Mouse (Mus musculus) embryonic facial prominence, embryonic 13.5 days (tissue): ENCODE measurements around the gene Enpp4. TPM values are rescaled to one million over a fixed set of nuclear protein-coding genes. Genes with fewer than 3 reads are reported as not detected.
A peak's percentile ranks its signal among the peaks of the same experiment; 100 is the strongest.

Source experiments
- ATAC-seq: fragments of 200-750 bp; cut with Nextera tagmentation; 2 replicates; pipeline ENCODE4 v1.8.0; 2017; ENCODE audit warnings: low read depth; ENCODE audit not compliant: insufficient number of reproducible peaks, insufficient read depth, low FRiP score, low TSS enrichment
- H3K27ac ChIP-seq: fragments of 300-500 bp; sonication (generic); 2 replicates; pipeline ENCODE4 v1.5.1; 2015; ENCODE audit warnings: moderate library complexity, mild to moderate bottlenecking, inconsistent platforms
- H3K27me3 ChIP-seq: fragments of 300-500 bp; sonication (generic); 2 replicates; pipeline ENCODE4 v1.6.1; 2015; ENCODE audit warnings: mild to moderate bottlenecking, inconsistent platforms
- H3K36me3 ChIP-seq: fragments of 300-500 bp; sonication (generic); 2 replicates; pipeline ENCODE4 v1.6.1; 2015; ENCODE audit warnings: mild to moderate bottlenecking, inconsistent platforms
- H3K4me1 ChIP-seq: fragments of 300-500 bp; sonication (generic); 2 replicates; pipeline ENCODE4 v1.6.1; 2015; ENCODE audit warnings: inconsistent platforms
- H3K4me2 ChIP-seq: fragments of 300-500 bp; sonication (generic); 2 replicates; pipeline ENCODE4 v1.6.1; 2015; ENCODE audit warnings: moderate library complexity, mild to moderate bottlenecking, inconsistent platforms
- H3K4me3 ChIP-seq: fragments of 300-500 bp; sonication (generic); 2 replicates; pipeline ENCODE4 v1.5.1; 2015; ENCODE audit warnings: mild to moderate bottlenecking, inconsistent platforms
- H3K9ac ChIP-seq: fragments of 300-500 bp; sonication (generic); 2 replicates; pipeline ENCODE4 v1.6.1; 2015; ENCODE audit warnings: mild to moderate bottlenecking, inconsistent platforms
- H3K9me3 ChIP-seq: fragments of 300-500 bp; sonication (generic); 2 replicates; pipeline ENCODE4 v1.6.1; 2016; ENCODE audit warnings: inconsistent platforms
- WGBS: fragments of 180-500 bp; shearing (Covaris S2); methylation state at CpG from one replicate; pipeline ENCODE4 v1.1.7; 2015; ENCODE audit warnings: mixed read lengths; 5-methylcytosine and 5-hydroxymethylcytosine counted together
- polyA plus RNA-seq: library from polyadenylated mRNA; unstranded; fragments of >200 nt; fragmentation: Nextera tagmentation; extraction: Ambion mirVana; gene quantifications from 2 replicates; pipeline ENCODE4 v1.2.1, GENCODE M21; 2015

Enpp4 gene
- polyA plus RNA-seq, 1 experiment from 2014 or later, result 3.6 TPM

DNA sequence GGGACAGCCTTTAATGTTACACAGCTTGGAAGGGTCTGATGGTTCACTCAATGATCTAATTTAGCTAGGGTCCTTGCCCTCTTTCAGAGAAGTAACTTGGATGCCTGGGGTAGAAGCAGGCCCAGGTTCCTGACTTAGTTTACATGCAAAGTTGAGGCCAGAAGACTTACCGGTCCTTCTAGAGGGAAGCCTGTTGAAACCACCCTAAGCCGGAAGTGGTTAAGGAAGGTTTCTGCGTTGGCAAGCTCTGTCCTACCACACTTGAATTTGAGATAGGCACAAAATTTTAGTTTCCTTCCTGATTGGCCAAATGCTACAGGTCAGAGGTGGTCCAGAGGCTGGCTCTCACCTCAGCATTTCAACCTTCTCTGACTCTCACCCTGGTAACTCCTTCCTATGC, 17.4 kb downstream of the Enpp4 start:
- Histone ChIP-seq H3K27me3 (no peaks in the 10 kb centered on the region), H3K4me3 (no peak overlapping the region), H3K9ac (no peak overlapping the region), H3K27ac (no peak overlapping the region), H3K9me3 (no peaks in the 10 kb centered on the region), H3K4me1 (no peaks in the 10 kb centered on the region), H3K4me2 (no peak overlapping the region), H3K36me3 (no peaks in the 10 kb centered on the region; the same call in 1 of the 2 replicates)
- 94% methylated on average over 3 of the region's 3 CpGs for WGBS
- no peak for ATAC-seq

DNA sequence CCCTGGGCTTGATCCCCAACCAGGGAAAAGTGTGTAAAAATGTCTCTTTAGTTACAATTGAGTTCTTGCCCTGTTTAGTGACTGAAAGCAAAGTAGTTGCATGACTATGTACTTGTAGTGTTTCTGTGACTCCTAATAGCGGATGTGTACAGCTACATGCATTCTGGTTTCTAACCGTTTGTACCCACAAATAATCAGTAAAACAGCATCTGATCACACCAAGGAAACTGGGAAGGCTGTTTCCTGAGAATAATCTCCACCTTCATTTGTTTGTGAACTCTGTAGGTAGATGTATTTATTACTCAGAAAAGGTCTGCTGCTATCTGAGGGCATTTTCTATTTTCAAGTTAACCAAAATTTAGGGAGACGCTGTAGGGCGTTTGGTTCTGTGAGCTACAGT, 22.5 kb downstream of the Enpp4 start:
- no peak overlapping the region for H3K4me3 ChIP-seq
- H3K4me1 ChIP-seq, result peaks cover 6% of the 10 kb centered on the region
- H3K4me2 ChIP-seq, result no peak overlapping the region
- WGBS, result 85% methylated on average over 4 of the region's 4 CpGs
- no peaks in the 10 kb centered on the region for H3K9me3 ChIP-seq
- no peak for ATAC-seq
- H3K27ac ChIP-seq, result no peak overlapping the region
- no peaks in the 10 kb centered on the region for H3K27me3 ChIP-seq
- H3K9ac ChIP-seq, result no peak overlapping the region
- peaks cover 12% of the 10 kb centered on the region for H3K36me3 ChIP-seq

DNA sequence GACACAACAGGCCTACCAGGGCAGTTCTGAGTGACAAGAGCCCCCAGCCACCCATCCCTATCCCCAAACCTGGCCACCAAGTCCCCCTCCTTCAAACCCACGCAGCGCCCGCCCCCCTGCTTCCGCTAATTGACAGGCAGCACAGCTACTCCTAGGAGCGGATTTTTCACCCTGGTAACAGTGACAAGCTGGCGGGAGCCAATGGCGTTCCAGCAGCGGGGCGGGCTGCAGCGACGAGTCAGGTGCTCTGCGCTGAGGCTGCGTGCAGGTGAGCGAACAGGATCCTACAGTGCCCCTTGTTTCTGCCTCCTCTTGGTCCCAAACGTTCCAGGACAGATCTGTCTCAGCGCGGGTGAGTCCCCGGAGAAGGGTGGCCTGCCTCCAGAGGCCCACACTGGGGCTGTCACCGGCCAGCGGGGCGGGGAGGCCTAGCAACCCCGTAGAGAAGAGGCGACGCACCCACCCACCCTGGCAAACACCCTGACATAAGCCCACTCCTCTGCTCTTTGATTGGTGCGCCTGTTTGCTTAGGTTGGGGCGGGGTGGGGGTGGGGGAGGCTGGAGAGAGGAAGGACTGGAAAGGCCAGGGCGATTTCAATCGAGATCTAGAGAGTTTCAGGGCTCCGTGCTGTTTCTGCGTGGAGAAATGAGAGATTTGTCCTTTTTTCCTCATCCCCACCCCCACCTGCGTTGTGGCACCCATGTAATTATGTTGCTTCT, 26.8 kb downstream of the Enpp4 start, which contains the start of gene Enpp5:
Gene Enpp5, plus strand, starts transcription at position 183 of the 720 bp plus-strand sequence.
- peak within 1 kb of the TSS; percentile 78 for H3K4me2 ChIP-seq
- peak; percentile 91 for ATAC-seq
- H3K4me1 ChIP-seq, result peaks cover 6% of the 10 kb centered on the region
- H3K9ac ChIP-seq, result peak within 1 kb of the TSS; percentile 74
- no peaks in the 10 kb centered on the region for H3K9me3 ChIP-seq
- H3K27ac ChIP-seq, result peak within 1 kb of the TSS; percentile 35
- H3K27me3 ChIP-seq, result no peaks in the 10 kb centered on the region; the same call in 1 of the 2 replicates
- 2% methylated on average over 31 of the region's 31 CpGs for WGBS
- peaks cover 12% of the 10 kb centered on the region for H3K36me3 ChIP-seq
- peak within 1 kb of the TSS; percentile 56 for H3K4me3 ChIP-seq

DNA sequence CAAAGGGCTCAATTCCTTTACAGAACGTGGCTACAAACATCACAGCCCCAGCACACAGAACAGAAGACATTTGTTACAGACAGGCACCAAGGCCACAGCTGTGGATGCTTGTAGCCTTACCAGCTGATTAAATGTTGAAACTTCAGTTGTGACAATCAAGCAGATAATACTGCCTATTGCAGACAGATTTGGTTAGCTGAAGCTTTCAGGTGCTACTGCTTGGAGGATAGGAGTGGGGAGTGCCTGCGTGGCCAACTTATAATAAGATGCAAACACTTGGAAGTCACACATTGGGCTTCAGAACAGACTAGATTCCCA, 27.8 kb downstream of the Enpp4 start:
- Histone ChIP-seq H3K9me3 (no peaks in the 10 kb centered on the region), H3K4me1 (peaks cover 6% of the 10 kb centered on the region), H3K27ac (no peak overlapping the region), H3K36me3 (peaks cover 12% of the 10 kb centered on the region), H3K4me3 (no peak overlapping the region), H3K27me3 (no peaks in the 10 kb centered on the region; the same call in 1 of the 2 replicates), H3K9ac (no peak overlapping the region), H3K4me2 (no peak overlapping the region)
- ATAC-seq, result no peak
- WGBS, result 57% methylated on average over 2 of the region's 2 CpGs

DNA sequence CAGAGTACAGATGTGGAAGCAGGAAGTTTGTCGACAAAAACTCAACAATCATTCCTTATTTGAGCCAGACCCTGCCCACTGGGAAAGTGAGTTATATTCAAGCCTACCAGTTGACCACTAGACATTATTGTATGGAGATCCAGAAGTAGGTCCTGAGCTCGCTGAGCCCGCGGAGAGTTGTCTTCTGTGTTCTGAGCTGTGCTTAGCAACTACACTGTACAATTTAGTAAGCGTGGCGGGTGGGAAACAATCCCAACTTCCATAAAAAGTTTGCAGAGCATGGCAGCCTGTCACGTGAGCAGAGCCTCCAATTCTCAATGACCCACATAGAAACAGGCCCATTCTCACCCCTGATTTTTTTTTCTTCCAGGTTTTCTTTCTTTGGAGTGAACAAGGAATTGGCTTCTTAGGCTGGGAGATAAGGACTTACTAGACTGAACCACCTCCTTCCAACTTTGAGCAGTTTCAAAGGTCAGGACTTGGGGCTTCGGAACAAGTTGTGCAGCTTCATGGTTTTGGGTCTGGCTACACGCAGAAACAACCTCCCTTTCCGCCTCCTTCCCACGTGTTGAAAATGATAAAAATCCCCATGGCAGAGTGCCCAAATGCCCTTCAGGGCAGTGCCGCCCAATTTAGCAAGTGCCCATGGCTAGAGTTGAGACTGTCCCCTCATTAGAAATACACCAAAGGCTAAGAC, 28.3 kb downstream of the Enpp4 start:
- H3K4me3 ChIP-seq, result no peak overlapping the region
- H3K4me2 ChIP-seq, result no peak overlapping the region
- no peak overlapping the region for H3K9ac ChIP-seq
- 83% methylated on average over 12 of the region's 12 CpGs for WGBS
- H3K27ac ChIP-seq, result no peak overlapping the region
- no peaks in the 10 kb centered on the region for H3K9me3 ChIP-seq
- peaks cover 12% of the 10 kb centered on the region for H3K36me3 ChIP-seq
- H3K27me3 ChIP-seq, result no peaks in the 10 kb centered on the region; the same call in 1 of the 2 replicates
- peaks cover 6% of the 10 kb centered on the region for H3K4me1 ChIP-seq
- ATAC-seq, result no peak

DNA sequence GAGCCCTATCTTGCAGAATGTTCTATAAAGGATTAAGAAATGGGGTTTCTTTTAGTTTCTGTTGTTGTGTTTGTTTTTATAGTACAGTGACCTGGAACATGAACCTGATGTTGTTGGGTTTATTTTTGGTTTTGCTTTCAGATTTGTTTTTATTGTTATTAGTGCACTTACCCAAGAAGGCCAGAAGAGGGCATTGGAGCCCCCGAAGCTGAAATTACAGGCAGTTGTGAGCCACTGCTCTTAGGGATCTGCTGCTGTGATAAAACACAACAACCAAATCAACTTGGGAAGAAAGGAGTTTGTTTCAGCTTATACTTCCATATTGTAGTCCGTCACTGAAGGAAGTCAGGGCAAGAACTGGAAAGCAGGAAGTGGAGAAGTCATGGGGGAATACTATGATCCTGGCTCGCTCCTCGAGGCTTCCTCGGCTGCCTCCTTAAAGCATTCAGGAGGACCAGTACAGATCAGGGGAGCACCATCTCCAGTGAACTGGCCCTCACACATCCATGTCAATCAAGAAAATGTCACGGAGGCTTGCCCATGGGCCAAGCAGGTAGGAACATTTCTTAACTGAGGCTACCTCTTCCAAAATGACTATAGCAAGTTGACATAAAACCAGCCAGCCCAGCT, 29.4 kb downstream of the Enpp4 start:
- no peak for ATAC-seq
- peaks cover 3% of the 10 kb centered on the region; the same call in 1 of the 2 replicates for H3K36me3 ChIP-seq
- peaks cover 6% of the 10 kb centered on the region for H3K4me1 ChIP-seq
- H3K9ac ChIP-seq, result no peak overlapping the region
- no peak overlapping the region for H3K27ac ChIP-seq
- WGBS, result 50% methylated on average over 6 of the region's 6 CpGs
- no peak overlapping the region for H3K4me3 ChIP-seq
- H3K9me3 ChIP-seq, result no peaks in the 10 kb centered on the region
- H3K4me2 ChIP-seq, result peak overlapping the region; percentile 3; the same call in 1 of the 2 replicates
- no peaks in the 10 kb centered on the region; the same call in 1 of the 2 replicates for H3K27me3 ChIP-seq

DNA sequence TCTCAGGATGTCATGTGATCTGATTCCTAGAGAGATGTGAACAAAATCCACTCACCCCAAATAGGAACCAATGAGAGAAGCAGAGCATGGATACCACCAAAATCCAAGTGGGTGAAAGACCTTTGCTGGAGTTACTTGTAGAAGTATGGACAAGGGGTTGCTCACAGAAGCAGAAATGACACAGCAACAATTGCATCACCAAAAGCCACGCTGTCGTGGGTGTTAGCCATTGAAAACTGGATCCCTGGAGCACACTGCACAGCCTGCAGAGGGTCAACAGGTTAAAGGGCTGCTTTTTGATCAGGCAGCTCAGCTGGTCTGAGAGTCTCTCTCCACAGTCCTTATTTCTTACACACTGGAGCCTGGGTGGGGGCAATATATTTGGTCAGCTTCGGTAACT, 30.0 kb downstream of the Enpp4 start:
- Histone ChIP-seq H3K4me1 (peaks cover 6% of the 10 kb centered on the region), H3K9me3 (no peaks in the 10 kb centered on the region), H3K4me3 (no peak overlapping the region), H3K27me3 (no peaks in the 10 kb centered on the region; the same call in 1 of the 2 replicates), H3K36me3 (no peaks in the 10 kb centered on the region), H3K27ac (no peak overlapping the region), H3K4me2 (no peak overlapping the region), H3K9ac (no peak overlapping the region)
- 79% methylated on average over 3 of the region's 3 CpGs for WGBS
- no peak for ATAC-seq

DNA sequence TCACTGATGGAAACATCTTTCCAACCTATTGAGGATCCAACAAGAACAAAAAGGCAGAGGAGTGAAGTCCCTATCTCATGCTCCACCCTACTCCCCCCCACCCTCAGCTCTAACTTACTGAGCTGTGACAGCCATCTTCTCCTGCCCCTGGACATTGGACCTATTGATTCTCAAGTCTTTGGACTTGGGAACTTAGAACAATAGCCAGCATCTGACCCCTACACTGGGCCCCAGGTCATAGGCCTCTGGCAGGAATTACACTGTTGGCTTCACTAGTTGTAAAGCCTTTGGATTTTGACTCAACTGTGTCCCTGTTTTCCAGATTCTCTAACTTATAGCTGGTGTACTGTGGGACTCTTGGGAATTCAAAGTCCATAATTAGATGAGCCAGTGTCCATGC, 33.9 kb downstream of the Enpp4 start:
- Histone ChIP-seq H3K9me3 (no peaks in the 10 kb centered on the region), H3K9ac (no peak overlapping the region), H3K4me1 (no peaks in the 10 kb centered on the region), H3K27me3 (no peaks in the 10 kb centered on the region), H3K27ac (no peak overlapping the region), H3K4me3 (no peak overlapping the region), H3K4me2 (no peak overlapping the region), H3K36me3 (no peaks in the 10 kb centered on the region)
- no peak for ATAC-seq

DNA sequence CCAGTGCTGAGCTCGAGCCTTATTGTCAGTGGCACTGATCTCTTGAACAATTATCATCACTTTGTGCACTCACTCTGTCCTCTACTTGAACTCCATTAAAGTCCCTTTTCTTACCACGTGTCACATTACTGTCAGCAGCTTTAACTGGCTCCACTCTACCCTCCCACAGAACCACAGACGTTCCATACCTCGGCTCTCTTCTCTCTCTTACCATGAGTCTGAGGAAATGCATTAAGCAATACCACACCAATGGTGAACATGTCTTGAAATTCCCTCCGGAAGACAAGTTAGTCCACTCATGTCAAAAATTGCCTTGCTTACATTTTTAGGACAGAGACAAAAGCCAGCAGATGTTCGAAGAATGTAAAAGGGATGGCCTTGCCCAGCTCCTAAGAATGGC, 36.7 kb downstream of the Enpp4 start:
- WGBS, result 72% methylated on average over 6 of the region's 6 CpGs
- Histone ChIP-seq H3K4me2 (no peak overlapping the region), H3K27ac (no peak overlapping the region), H3K4me1 (no peaks in the 10 kb centered on the region), H3K9ac (no peak overlapping the region), H3K4me3 (no peak overlapping the region), H3K36me3 (no peaks in the 10 kb centered on the region), H3K9me3 (no peaks in the 10 kb centered on the region), H3K27me3 (no peaks in the 10 kb centered on the region)
- no peak for ATAC-seq

DNA sequence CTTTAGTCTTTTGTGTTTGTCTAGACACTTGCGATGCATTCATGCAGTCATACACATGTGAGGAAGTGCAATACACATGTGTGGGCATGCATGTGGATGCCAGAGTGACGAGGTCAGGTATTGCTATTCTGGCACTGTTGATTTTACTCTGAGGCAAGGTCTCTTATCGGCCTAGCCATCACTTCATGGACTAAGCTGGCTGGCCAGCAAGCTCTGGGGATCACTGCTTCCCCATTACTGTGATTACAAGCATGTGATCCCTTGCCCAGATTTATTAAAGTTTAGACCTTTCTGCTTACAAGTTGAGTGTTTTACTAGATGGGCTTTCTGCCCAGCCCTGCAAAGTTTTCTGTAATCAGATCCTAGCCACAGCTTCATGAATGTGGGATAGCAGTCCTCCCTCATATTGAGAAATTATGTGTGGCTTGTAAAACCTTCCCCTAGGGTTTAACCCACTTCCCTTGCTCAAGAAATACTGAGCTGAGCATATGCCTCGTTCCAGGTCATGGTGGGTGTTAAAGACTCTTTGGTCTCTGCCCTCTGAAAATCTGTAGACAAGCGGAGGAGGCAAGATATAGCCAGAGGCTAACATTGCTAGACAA, 44.2 kb downstream of the Enpp4 start:
- Histone ChIP-seq H3K36me3 (no peaks in the 10 kb centered on the region), H3K27me3 (no peaks in the 10 kb centered on the region), H3K4me3 (no peak overlapping the region), H3K9me3 (no peaks in the 10 kb centered on the region), H3K27ac (no peak overlapping the region), H3K4me1 (peaks cover 12% of the 10 kb centered on the region), H3K4me2 (no peak overlapping the region), H3K9ac (no peak overlapping the region)
- ATAC-seq, result 0 out of 2 replicates have a peak, but pooled peaks have one; percentile 10
- WGBS, result 46% methylated on average over 5 of the region's 5 CpGs

DNA sequence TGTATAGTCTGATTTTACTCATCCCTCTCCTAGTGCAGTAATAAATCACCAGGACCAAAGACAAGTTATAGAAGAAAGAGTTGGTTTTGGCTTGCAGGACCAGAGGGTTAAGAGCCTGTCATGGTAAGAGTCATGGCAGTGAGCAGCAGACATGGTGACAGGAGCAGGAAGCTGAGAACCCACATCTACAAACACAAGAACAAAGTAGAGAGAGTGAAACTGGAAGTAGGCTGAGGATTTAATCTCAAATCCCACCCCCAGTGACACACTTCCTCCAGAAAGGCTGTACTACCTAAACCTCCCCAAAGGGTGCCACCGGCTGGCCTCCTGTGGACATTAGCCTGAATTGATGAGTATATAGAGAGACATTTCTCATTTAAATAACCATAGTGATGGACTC, 44.8 kb downstream of the Enpp4 start:
- ATAC-seq, result no peak
- no peak overlapping the region for H3K4me3 ChIP-seq
- no peak overlapping the region for H3K27ac ChIP-seq
- no peaks in the 10 kb centered on the region for H3K27me3 ChIP-seq
- H3K36me3 ChIP-seq, result no peaks in the 10 kb centered on the region
- H3K4me1 ChIP-seq, result peaks cover 12% of the 10 kb centered on the region
- H3K4me2 ChIP-seq, result no peak overlapping the region
- H3K9ac ChIP-seq, result no peak overlapping the region
- 89% methylated on average over 1 of the region's 1 CpGs for WGBS
- H3K9me3 ChIP-seq, result no peaks in the 10 kb centered on the region
